Mouse (Mus musculus) kidney, adult 2 months (tissue): Measurements from ENCODE around the gene Nop56. TPM values are rescaled to one million over a fixed set of nuclear protein-coding genes. Genes with fewer than 3 reads are reported as not detected.

Experiments used
- DNase-seq: peaks from one replicate; pipeline ENCODE4 v3.0.0; 2021
- H3K27ac ChIP-seq: fragments of 200-500 bp; 2 replicates; pipeline ENCODE4 v1.5.1; 2012; ENCODE audit warnings: low read depth, low read length, control low read depth, inconsistent platforms; ENCODE audit not compliant: insufficient read depth
- H3K27me3 ChIP-seq: fragments of 200-500 bp; replicated peaks from 2 replicates; pipeline ENCODE4 v1.6.1; 2012; ENCODE audit warnings: mild to moderate bottlenecking, moderate library complexity, low read length, inconsistent platforms; ENCODE audit not compliant: control insufficient read depth, insufficient read depth
- H3K36me3 ChIP-seq: fragments of 200-500 bp; 2 replicates; pipeline ENCODE4 v1.6.1; 2012; ENCODE audit warnings: mild to moderate bottlenecking, moderate library complexity, low read length, inconsistent platforms; ENCODE audit not compliant: control insufficient read depth, insufficient read depth
- H3K4me1 ChIP-seq: fragments of 200-500 bp; 2 replicates; pipeline ENCODE4 v1.6.1; 2011; ENCODE audit warnings: low read length; ENCODE audit not compliant: control insufficient read depth, insufficient read depth
- H3K4me3 ChIP-seq: fragments of 200-500 bp; 2 replicates; pipeline ENCODE4 v1.5.1; 2011; ENCODE audit warnings: mild to moderate bottlenecking, low read depth, low read length, control low read depth; ENCODE audit not compliant: insufficient read depth
- CTCF ChIP-seq: fragments of 200-500 bp; conservative IDR thresholded peaks from 2 replicates; pipeline ENCODE4 v1.5.1; 2011; ENCODE audit warnings: low read depth, mild to moderate bottlenecking, control low read depth, low read length, moderate library complexity, mixed read lengths; ENCODE audit not compliant: insufficient read depth, insufficient read length
- POLR2A ChIP-seq: fragments of 200-500 bp; IDR thresholded peaks from one replicate; pipeline ENCODE4 v1.6.1; 2011; ENCODE audit warnings: low read depth, low read length, control low read depth
- WGBS: fragments of 180-500 bp; shearing (Covaris S2); methylation state at CpG from one replicate; pipeline ENCODE4 v1.1.7; 2018; 5-methylcytosine and 5-hydroxymethylcytosine counted together
- polyA plus RNA-seq: library from polyadenylated mRNA; depleted of rRNA; stranded (reverse); fragments of >200 nt; gene quantifications from 2 replicates; pipeline ENCODE4 v1.2.3, GENCODE M21; 2012; rRNA removed

Gene Nop56
- 22.1 and 26.8 TPM in 2 replicates for polyA plus RNA-seq

DNA sequence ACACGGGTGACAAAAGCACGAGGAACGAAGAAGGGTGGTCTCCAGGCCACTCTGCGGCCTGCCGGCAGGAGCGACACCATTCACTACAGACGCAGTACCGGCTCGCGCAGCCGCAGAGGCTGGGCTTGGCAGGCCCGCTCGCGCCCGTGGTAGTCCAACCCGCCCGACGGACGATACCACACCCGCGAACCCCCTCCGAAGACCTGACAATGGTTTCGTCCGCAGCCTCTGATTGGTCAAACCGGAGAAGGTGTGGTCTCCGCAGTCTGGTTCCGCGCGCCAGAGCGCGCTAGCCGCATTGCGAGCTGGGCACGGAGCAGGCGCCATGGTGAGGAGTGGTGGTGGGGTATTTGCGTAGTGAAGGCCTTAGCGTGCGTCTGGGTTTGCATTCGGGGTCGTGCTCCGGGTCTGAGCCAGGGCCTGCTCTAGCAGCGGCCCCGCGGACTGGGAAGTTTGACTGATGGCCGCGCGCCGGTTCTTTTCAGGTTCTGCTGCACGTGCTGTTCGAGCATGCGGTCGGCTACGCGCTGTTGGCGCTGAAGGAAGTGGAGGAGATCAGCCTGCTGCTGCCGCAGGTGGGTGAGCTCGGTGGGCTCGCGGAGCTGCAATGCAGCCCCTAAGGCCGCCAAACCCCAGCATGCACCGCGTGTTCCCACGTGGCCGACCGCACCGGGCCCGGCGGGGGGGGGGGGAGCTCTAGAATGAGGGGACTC lies at the start of gene Nop56:
TSS of gene Nop56 (plus strand) at position 282 of the 713 bp plus-strand sequence.
- TF ChIP-seq POLR2A (peak; percentile 98), CTCF (no peak)
- under 1% methylated on average over 68 of the region's 68 CpGs for WGBS
- Histone ChIP-seq H3K4me1 (peaks cover 4% of the 10 kb centered on the region; the same call in 1 of the 2 replicates), H3K27ac (peak within 1 kb of the TSS; percentile 40), H3K27me3 (no peaks in the 10 kb centered on the region), H3K36me3 (peaks cover 2% of the 10 kb centered on the region), H3K4me3 (peak within 1 kb of the TSS; percentile 82)
- DNase-seq, result peak; percentile 99

- Histone ChIP-seq H3K36me3 (no peaks in the 10 kb centered on the region), H3K27me3 (no peaks in the 10 kb centered on the region), H3K27ac (no peak overlapping the region), H3K4me3 (no peak overlapping the region), H3K4me1 (no peaks in the 10 kb centered on the region)
- WGBS, result 53% methylated on average over 9 of the region's 9 CpGs
- TF ChIP-seq CTCF (peak; percentile 25), POLR2A (no peak)
- peak; percentile 49 for DNase-seq
These were observed 27.3 kb upstream of the Nop56 start for GRCm38 (mm10) chr2:130246912-130247311.

DNA sequence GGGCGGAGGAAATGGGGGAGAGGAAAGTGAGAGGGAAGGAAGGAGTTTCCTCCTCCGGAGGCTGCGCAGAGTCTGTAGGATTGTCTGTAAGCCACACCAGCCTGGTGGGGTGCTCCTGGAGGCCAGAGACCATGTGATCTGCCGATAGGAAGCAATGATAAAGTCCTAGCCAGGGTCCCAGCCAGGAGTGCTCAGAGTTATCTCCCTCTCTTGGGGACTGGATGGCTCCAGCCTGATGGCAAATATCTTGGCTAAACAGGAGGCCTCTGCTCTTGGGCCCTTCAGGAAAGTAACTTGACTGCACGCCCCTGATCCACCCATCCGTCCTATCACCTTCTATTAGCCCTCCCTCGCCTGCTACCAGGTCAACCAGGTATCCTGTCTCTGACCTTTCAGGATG lies 26.0 kb upstream of the Nop56 start:
- Histone ChIP-seq H3K4me1 (no peaks in the 10 kb centered on the region), H3K27ac (no peak overlapping the region), H3K27me3 (no peaks in the 10 kb centered on the region), H3K36me3 (no peaks in the 10 kb centered on the region), H3K4me3 (no peak overlapping the region)
- TF ChIP-seq CTCF, result no peak
- TF ChIP-seq POLR2A, result no peak
- WGBS, result 67% methylated on average over 7 of the region's 7 CpGs
- DNase-seq, result no peak

GRCm38 (mm10) chr2:130256762-130257161 lies 17.5 kb upstream of the Nop56 start:
- Histone ChIP-seq H3K27ac (no peak overlapping the region), H3K36me3 (no peaks in the 10 kb centered on the region), H3K4me3 (no peak overlapping the region), H3K4me1 (no peaks in the 10 kb centered on the region), H3K27me3 (no peaks in the 10 kb centered on the region)
- TF ChIP-seq POLR2A (no peak), CTCF (no peak)
- 82% methylated on average over 4 of the region's 4 CpGs for WGBS
- DNase-seq, result no peak

GRCm38 (mm10) chr2:130260822-130261221 lies 13.4 kb upstream of the Nop56 start:
- H3K27me3 ChIP-seq, result no peaks in the 10 kb centered on the region
- H3K27ac ChIP-seq, result no peak overlapping the region
- no peak overlapping the region for H3K4me3 ChIP-seq
- H3K4me1 ChIP-seq, result no peaks in the 10 kb centered on the region
- no peak for TF ChIP-seq POLR2A
- no peak for TF ChIP-seq CTCF
- WGBS, result 75% methylated on average over 4 of the region's 4 CpGs
- H3K36me3 ChIP-seq, result no peaks in the 10 kb centered on the region
- no peak for DNase-seq

DNA sequence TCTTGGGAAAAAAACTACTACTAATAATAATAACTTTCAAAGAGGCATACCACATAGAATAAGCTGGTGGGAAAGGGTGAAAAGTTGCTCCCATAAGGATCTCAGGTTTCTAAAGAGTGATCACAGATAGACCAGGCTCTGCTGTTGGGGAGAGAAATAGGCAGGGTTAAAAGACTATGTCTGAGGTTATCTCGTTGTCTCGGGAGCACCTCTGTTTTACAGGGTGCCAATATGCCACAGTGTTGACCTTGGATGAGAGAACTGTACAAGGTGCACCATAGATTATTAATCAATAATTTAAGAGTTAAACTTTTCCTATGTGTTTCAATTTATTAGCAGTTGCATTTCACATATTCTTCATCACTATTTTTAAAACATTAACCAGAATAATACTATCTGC lies 12.3 kb upstream of the Nop56 start:
- Histone ChIP-seq H3K4me3 (no peak overlapping the region), H3K27me3 (no peaks in the 10 kb centered on the region), H3K27ac (no peak overlapping the region), H3K4me1 (no peaks in the 10 kb centered on the region), H3K36me3 (no peaks in the 10 kb centered on the region)
- no peak for DNase-seq
- 81% methylated on average over 2 of the region's 2 CpGs for WGBS
- TF ChIP-seq CTCF (no peak), POLR2A (no peak)

DNA sequence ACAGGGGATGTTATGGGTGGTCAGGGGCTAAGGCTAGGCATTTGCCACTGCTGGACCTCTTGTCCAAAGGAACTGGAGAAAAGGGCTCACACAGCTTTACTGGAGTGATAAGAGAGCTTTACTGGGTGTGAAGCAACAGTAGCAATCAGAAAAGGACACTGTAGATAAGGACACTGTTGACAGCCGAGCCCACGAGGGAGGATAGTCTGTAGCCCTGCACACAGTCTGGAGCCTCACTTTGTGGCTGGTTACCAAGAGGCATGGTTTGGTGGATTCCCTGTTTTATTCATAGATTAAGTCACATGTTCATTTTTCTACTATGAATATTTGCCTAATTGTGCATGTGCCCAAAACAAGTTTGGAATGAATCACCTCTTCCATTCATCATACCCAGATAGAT lies 11.8 kb upstream of the Nop56 start:
- TF ChIP-seq CTCF (no peak), POLR2A (no peak)
- DNase-seq, result no peak
- 78% methylated on average over 2 of the region's 2 CpGs for WGBS
- Histone ChIP-seq H3K4me3 (no peak overlapping the region), H3K36me3 (no peaks in the 10 kb centered on the region), H3K4me1 (no peaks in the 10 kb centered on the region), H3K27ac (no peak overlapping the region), H3K27me3 (no peaks in the 10 kb centered on the region)
